Mouse (Mus musculus): ENCODE data around the gene Rp9. TPM values are rescaled to one million over a fixed set of nuclear protein-coding genes. Genes with fewer than 3 reads are reported as not detected.

Gene Rp9
- polyA plus RNA-seq, 1 experiment from 2014 or later: 70.9 TPM

DNA sequence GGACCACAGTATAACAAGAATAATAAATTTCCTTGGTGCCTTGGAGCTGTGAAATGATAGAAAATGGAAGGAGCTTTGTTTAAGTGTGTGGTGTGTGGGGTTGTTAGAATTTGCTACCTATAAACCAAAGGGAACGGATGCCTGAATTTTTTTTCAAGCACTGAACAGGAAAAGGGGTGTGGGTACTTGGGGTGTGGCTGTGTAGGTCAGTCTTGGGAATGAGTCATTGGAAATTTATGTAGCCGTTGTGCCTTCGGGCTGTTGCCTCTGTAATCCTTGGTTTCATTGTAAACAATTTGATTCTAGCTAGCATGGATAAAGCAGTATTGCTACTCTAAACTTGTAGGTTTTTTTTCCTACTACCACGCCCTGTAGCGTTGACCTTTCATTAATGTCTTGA, 79.2 kb downstream of the Rp9 start:
- ATAC-seq (ENCODE audit: insufficient number of reproducible peaks, low FRiP score, low TSS enrichment, low read depth): no peak
- 78% methylated on average over 5 of the region's 5 CpGs for WGBS

DNA sequence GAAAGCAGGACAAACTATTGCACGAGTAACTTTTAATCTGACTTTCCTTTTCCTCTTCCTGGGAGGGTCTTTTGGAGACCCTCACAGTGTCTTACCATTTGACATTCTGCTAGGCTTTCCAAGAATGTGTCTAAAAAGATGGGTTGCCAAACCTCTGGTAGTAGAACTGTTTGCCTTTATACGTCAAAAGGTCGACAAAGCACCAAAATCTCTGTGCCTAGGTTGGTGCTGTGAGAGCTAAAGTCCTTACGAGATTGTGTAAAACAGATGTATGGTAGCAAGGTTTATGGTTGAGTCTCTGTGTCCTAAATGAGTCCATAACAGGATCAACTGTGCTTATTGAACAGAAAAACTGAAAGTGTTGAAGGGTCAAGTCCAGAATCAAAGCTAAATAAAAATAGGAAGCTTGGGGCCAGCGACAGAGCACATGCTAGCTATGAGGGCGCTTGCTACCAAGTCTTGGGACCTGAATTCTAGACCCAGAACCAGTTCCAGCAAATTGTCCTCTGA, 79.8 kb downstream of the Rp9 start:
- Histone ChIP-seq H3K4me1 (peaks cover 19% of the 10 kb centered on the region; the same call in 1 of the 2 replicates), H3K36me3 (no peaks in the 10 kb centered on the region), H3K4me2 (replicated peaks) (peak overlapping the region; percentile 69), H3K27me3 (no peaks in the 10 kb centered on the region), H3K27ac (replicated peaks) (peak overlapping the region; percentile 90), H3K9ac (no peak overlapping the region), H3K4me3 (replicated peaks) (peak overlapping the region; percentile 86), H3K9me3 (replicated peaks) (no peaks in the 10 kb centered on the region)
- ATAC-seq (ENCODE audit: insufficient number of reproducible peaks, low FRiP score, low TSS enrichment, low read depth): no peak
- WGBS: 69% methylated on average over 6 of the region's 6 CpGs

More for the DNA sequence above, 79.2 kb downstream of the Rp9 start:
- H3K9ac ChIP-seq: no peak overlapping the region
- no peak overlapping the region for H3K4me3 ChIP-seq (replicated peaks)
- no peak overlapping the region for H3K4me2 ChIP-seq (replicated peaks)
- no peaks in the 10 kb centered on the region for H3K9me3 ChIP-seq (replicated peaks)
- no peak overlapping the region for H3K27ac ChIP-seq (replicated peaks)
- peaks cover 19% of the 10 kb centered on the region; the same call in 1 of the 2 replicates for H3K4me1 ChIP-seq
- no peaks in the 10 kb centered on the region for H3K36me3 ChIP-seq
- H3K27me3 ChIP-seq: no peaks in the 10 kb centered on the region

DNA sequence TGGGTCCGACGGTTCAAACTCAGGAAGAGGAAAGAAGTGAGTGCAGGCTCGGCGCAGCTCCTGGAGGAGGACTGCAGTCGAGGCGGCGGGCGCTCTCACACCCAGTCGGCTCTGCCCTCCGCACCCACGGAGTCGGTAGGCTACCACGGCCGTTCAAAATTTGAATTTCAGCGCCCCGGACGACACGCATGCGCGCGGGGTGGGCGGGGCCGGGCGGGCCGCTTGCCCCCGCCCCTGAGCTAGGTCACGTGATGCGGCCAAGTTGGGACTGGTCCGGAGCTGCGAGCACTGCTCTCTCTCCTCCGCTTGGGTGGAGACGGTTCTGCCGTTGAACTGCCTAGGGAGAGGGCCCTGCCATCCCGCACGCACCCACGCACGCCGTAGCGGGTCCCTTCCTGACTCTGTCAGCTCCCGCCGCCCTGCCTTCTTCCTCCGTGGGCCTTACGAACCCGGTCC, 80.5 kb downstream of the Rp9 start, which contains the start of gene Anln:
Gene Anln (minus strand): TSS at position 168 of the 456 bp plus-strand sequence.
- Histone ChIP-seq H3K36me3 (no peaks in the 10 kb centered on the region), H3K9me3 (replicated peaks) (no peaks in the 10 kb centered on the region), H3K4me1 (peaks cover 19% of the 10 kb centered on the region; the same call in 1 of the 2 replicates), H3K9ac (peak within 1 kb of the TSS; percentile 82), H3K4me3 (replicated peaks) (peak within 1 kb of the TSS; percentile 86), H3K27me3 (no peaks in the 10 kb centered on the region), H3K27ac (replicated peaks) (peak within 1 kb of the TSS; percentile 90), H3K4me2 (replicated peaks) (peak within 1 kb of the TSS; percentile 69)
- under 1% methylated on average over 43 of the region's 44 CpGs for WGBS
- peak; percentile 97 for ATAC-seq (ENCODE audit: insufficient number of reproducible peaks, low FRiP score, low TSS enrichment, low read depth)

DNA sequence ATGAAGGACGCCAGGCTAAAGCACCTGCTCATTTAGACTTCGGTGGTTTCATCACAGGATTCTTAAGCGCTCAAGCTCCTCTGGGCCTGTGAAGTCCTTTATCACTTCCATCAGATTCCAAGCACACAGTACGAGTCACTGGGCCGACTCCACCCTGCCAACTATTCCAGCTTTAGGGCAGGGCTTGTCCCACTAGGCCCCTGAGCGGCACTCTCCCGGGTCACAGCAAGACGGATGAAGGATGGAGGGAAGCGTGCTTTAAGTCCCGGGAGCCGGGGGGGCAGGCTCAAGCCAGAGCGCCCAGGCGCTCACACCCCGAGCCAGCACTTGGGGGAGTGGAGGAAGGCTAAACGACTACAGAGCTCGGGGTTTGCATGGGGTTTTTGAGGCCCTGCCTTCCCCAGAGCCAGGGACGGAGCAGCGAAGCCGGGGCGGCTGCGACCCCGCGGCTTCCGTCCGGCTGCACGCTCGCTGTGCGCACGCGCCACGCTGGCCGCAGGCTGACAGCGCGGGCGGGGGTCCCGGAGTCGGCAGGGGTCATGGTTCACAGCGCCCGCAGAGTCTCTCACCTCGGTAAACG, 81.1 kb downstream of the Rp9 start:
- WGBS: under 1% methylated on average over 27 of the region's 41 CpGs
- H3K9me3 ChIP-seq (replicated peaks): no peaks in the 10 kb centered on the region
- peak; percentile 71 for ATAC-seq (ENCODE audit: insufficient number of reproducible peaks, low FRiP score, low TSS enrichment, low read depth)

DNA sequence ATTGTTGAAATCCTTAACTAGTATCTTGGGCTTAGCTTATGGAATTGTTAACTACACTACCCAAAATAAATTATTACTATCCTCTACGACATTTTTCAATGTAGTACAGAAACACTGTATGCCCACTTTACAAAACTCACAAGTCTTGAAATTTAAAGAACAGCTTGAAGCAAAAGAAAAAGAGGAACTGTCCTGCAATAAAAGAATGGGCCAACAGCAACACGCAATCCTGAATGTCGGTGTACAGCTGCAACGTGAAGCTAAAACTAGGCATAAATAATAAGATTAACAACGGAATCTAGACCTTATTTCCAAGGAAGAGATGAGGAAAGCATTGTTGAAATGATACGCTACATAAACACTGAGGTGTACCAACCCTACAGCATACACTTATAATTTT, 81.6 kb downstream of the Rp9 start:
- peak overlapping the region; percentile 82; the same call in 1 of the 2 replicates for H3K9ac ChIP-seq
- no peaks in the 10 kb centered on the region for H3K27me3 ChIP-seq
- no peaks in the 10 kb centered on the region for H3K36me3 ChIP-seq
- peak overlapping the region; percentile 86 for H3K4me3 ChIP-seq (replicated peaks)
- WGBS: 13% methylated on average over 6 of the region's 6 CpGs
- H3K4me2 ChIP-seq (replicated peaks): peak overlapping the region; percentile 69
- ATAC-seq (ENCODE audit: insufficient number of reproducible peaks, low FRiP score, low TSS enrichment, low read depth): no peak
- peaks cover 19% of the 10 kb centered on the region; the same call in 1 of the 2 replicates for H3K4me1 ChIP-seq
- no peak overlapping the region for H3K27ac ChIP-seq (replicated peaks)
- no peaks in the 10 kb centered on the region for H3K9me3 ChIP-seq (replicated peaks)

More for the DNA sequence above, 81.1 kb downstream of the Rp9 start:
- Histone ChIP-seq H3K4me1 (peaks cover 19% of the 10 kb centered on the region; the same call in 1 of the 2 replicates), H3K4me3 (replicated peaks) (peak overlapping the region; percentile 86), H3K9ac (peak overlapping the region; percentile 82), H3K27me3 (no peaks in the 10 kb centered on the region), H3K4me2 (replicated peaks) (peak overlapping the region; percentile 69), H3K27ac (replicated peaks) (peak overlapping the region; percentile 90), H3K36me3 (no peaks in the 10 kb centered on the region)

DNA sequence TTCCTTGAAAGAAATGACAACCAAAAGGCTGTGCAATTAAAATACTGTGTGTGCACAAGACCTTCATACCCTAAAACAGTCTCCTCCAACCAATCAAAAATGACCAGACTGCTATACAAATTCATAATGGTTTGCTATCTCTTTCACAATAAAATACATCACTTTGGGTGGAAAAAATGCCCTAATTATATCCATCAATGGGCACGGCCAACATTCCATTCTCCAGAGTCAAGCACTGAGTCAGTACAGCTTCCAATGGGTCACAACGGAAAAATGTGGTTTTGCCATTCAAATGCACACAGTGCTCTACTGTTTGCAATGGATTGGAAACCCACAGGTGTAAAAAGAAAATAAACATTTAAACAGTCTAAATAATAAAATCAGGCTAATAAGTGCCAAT, 83.7 kb downstream of the Rp9 start:
- 66% methylated on average over 2 of the region's 2 CpGs for WGBS
- ATAC-seq (ENCODE audit: insufficient number of reproducible peaks, low FRiP score, low TSS enrichment, low read depth): no peak
- no peak overlapping the region for H3K27ac ChIP-seq (replicated peaks)
- peaks cover 11% of the 10 kb centered on the region for H3K36me3 ChIP-seq
- H3K9ac ChIP-seq: no peak overlapping the region
- H3K4me2 ChIP-seq (replicated peaks): no peak overlapping the region
- peaks cover 19% of the 10 kb centered on the region; the same call in 1 of the 2 replicates for H3K4me1 ChIP-seq
- no peaks in the 10 kb centered on the region for H3K27me3 ChIP-seq
- H3K9me3 ChIP-seq (replicated peaks): no peaks in the 10 kb centered on the region
- no peak overlapping the region for H3K4me3 ChIP-seq (replicated peaks)

DNA sequence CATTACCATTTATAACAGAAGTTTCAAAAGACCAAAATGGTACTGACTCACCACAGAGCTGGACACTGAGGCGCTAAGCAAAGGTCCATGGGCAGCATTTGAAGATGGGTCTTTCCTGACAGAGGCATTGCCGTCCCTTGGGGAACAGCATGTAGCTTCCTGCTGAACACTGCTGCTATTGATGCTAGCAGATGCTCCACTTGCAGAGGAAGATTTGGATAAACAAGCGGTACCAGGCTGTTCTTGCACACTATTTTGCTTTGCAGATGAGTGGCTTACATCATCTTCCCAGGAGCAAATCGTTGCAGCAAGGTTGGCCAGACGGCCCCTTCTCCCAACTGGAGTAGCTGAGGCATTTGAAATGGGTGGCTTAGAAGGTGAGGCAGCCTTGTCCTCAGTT, 93.5 kb downstream of the Rp9 start:
- ATAC-seq (ENCODE audit: insufficient number of reproducible peaks, low FRiP score, low TSS enrichment, low read depth): no peak
- no peak overlapping the region for H3K27ac ChIP-seq (replicated peaks)
- no peak overlapping the region for H3K4me2 ChIP-seq (replicated peaks)
- H3K4me3 ChIP-seq (replicated peaks): no peak overlapping the region
- WGBS: 81% methylated on average over 5 of the region's 5 CpGs
- no peaks in the 10 kb centered on the region for H3K4me1 ChIP-seq
- peaks cover 75% of the 10 kb centered on the region for H3K36me3 ChIP-seq
- no peak overlapping the region for H3K9ac ChIP-seq
- H3K27me3 ChIP-seq: no peaks in the 10 kb centered on the region
- H3K9me3 ChIP-seq (replicated peaks): no peaks in the 10 kb centered on the region

DNA sequence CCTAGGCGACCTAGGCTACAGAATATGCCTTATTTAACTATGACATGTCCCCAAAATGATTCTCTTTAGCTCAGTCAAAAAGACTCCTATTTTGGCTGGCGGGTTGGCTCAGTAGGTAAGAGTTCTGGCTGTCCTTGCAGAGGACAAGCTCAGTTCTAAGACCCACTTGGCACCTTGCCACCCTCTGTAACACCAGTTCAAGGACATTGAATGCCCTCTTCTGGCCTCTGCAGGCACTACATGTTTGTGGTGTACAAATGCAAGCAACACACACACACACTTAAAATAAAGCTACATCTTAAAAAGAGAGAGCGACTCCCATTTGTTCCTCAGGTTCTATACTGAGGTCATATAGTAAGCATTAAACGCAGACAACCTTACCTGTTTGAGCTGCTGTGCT, 96.8 kb downstream of the Rp9 start:
- H3K4me2 ChIP-seq (replicated peaks): no peak overlapping the region
- no peak overlapping the region for H3K4me3 ChIP-seq (replicated peaks)
- H3K9me3 ChIP-seq (replicated peaks): no peaks in the 10 kb centered on the region
- no peak overlapping the region for H3K9ac ChIP-seq
- H3K4me1 ChIP-seq: no peaks in the 10 kb centered on the region
- no peaks in the 10 kb centered on the region for H3K27me3 ChIP-seq
- ATAC-seq (ENCODE audit: insufficient number of reproducible peaks, low FRiP score, low TSS enrichment, low read depth): no peak
- 94% methylated on average over 4 of the region's 4 CpGs for WGBS
- H3K27ac ChIP-seq (replicated peaks): no peak overlapping the region
- H3K36me3 ChIP-seq: peaks cover 63% of the 10 kb centered on the region

DNA sequence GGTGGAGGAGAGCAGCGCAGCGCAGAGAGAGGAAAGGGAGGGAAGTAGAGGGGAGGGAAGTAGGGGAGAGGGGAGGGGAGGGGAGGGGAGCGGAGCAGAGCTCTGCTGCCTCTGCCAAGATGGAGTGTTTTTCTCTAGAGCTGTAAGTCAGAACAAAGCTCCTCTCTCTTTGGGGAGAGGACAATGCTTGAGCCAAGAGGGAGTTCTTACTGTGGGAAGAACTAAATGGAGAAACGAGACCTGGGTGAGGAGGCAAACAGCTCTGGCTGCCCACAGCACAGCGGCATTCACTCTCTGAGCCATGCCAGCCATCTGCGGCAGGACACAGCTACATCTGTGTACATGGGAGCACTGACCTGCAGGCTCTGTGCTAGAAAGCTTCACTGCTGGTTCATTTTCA, 101.5 kb downstream of the Rp9 start:
- 74% methylated on average over 6 of the region's 6 CpGs for WGBS
- no peak overlapping the region for H3K9ac ChIP-seq
- no peak overlapping the region for H3K4me3 ChIP-seq (replicated peaks)
- peaks cover 57% of the 10 kb centered on the region for H3K36me3 ChIP-seq
- ATAC-seq (ENCODE audit: insufficient number of reproducible peaks, low FRiP score, low TSS enrichment, low read depth): no peak
- H3K27me3 ChIP-seq: no peaks in the 10 kb centered on the region
- H3K9me3 ChIP-seq (replicated peaks): no peaks in the 10 kb centered on the region
- H3K4me1 ChIP-seq: no peaks in the 10 kb centered on the region
- H3K4me2 ChIP-seq (replicated peaks): no peak overlapping the region
- no peak overlapping the region for H3K27ac ChIP-seq (replicated peaks)

DNA sequence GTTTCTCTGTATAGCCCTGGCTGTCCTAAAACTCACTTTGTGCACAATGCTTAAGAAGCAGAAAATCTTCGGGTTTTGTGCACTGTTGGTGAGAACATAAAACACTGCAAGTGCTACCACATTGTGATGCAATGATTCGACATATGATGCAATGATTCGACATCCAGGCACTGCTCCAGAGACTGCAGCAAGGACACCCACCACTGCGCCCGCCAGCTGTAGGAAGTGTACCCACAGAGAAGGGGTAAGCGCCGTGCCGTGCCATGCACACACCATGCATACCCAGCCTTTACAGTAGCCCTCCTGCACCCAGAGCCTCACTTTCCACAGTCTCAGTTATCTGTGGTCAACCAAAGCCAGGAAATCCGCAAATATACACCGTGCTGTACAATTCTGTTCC, 102.9 kb downstream of the Rp9 start:
- Histone ChIP-seq H3K9ac (no peak overlapping the region), H3K27me3 (no peaks in the 10 kb centered on the region), H3K4me3 (replicated peaks) (no peak overlapping the region), H3K36me3 (peaks cover 55% of the 10 kb centered on the region), H3K4me1 (no peaks in the 10 kb centered on the region), H3K4me2 (replicated peaks) (no peak overlapping the region), H3K9me3 (replicated peaks) (no peaks in the 10 kb centered on the region), H3K27ac (replicated peaks) (no peak overlapping the region)
- WGBS: 95% methylated on average over 10 of the region's 10 CpGs
- no peak for ATAC-seq (ENCODE audit: insufficient number of reproducible peaks, low FRiP score, low TSS enrichment, low read depth)

DNA sequence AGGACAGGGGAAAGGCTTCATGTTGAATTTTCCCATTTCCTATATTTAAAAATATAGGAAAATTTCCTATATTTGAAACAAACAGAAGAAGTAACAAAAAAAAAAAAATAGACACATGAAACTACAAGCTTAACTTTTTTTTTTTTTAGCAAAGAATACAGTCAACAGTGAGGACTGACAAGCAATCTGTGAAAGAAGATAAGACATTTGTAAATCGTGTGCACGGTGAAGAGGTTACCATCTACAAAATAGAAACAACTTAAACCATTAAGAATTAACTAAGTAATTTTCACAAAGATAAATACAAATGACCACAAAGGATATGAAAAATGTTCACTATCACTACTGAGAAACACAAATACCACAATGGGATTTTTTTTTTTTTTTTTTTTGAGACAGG, 103.3 kb downstream of the Rp9 start:
- H3K9me3 ChIP-seq (replicated peaks): no peaks in the 10 kb centered on the region
- H3K27ac ChIP-seq (replicated peaks): no peak overlapping the region
- ATAC-seq (ENCODE audit: insufficient number of reproducible peaks, low FRiP score, low TSS enrichment, low read depth): no peak
- no peak overlapping the region for H3K4me3 ChIP-seq (replicated peaks)
- H3K4me2 ChIP-seq (replicated peaks): no peak overlapping the region
- peaks cover 55% of the 10 kb centered on the region for H3K36me3 ChIP-seq
- H3K9ac ChIP-seq: no peak overlapping the region
- H3K4me1 ChIP-seq: no peaks in the 10 kb centered on the region
- no peaks in the 10 kb centered on the region for H3K27me3 ChIP-seq
- whole genome bisulfite sequencing: 96% methylated on average over 2 of the region's 2 CpGs
